Mouse (Mus musculus) spleen, adult 2 months (tissue): ENCODE measurements around the gene Raver1. TPM values are rescaled to one million over a fixed set of nuclear protein-coding genes. Genes with fewer than 3 reads are reported as not detected.

Experiments used
- DNase-seq, 2 experiments: peaks; one replicate each; pipeline versions ENCODE4 v3.0.0 to v3.0.0-alpha.2; 2012 to 2021; ENCODE audit warnings: low spot score in 2 of 2, low read depth in 1 of 2
- H3K27ac ChIP-seq: fragments of 200-500 bp; 2 replicates; pipeline ENCODE4 v1.5.1; 2012; ENCODE audit warnings: low read length, inconsistent platforms; ENCODE audit not compliant: insufficient read depth
- H3K27me3 ChIP-seq: fragments of 200-500 bp; 2 replicates; pipeline ENCODE4 v1.6.1; 2012; ENCODE audit warnings: mild to moderate bottlenecking, moderate library complexity, low read length, inconsistent platforms; ENCODE audit not compliant: control insufficient read depth, insufficient read depth
- H3K36me3 ChIP-seq: fragments of 200-500 bp; 2 replicates; pipeline ENCODE4 v1.6.1; 2012; ENCODE audit warnings: mild to moderate bottlenecking, low read length, inconsistent platforms; ENCODE audit not compliant: control insufficient read depth, insufficient read depth
- H3K4me1 ChIP-seq: fragments of 200-500 bp; 2 replicates; pipeline ENCODE4 v1.6.1; 2011; ENCODE audit warnings: inconsistent platforms; ENCODE audit not compliant: control insufficient read depth, insufficient read depth, insufficient read length
- H3K4me3 ChIP-seq: fragments of 200-500 bp; 2 replicates; pipeline ENCODE4 v1.5.1; 2011; ENCODE audit warnings: mild to moderate bottlenecking, inconsistent platforms; ENCODE audit not compliant: insufficient read depth, insufficient read length; ENCODE audit errors: extremely low read depth
- CTCF ChIP-seq: fragments of 200-500 bp; IDR thresholded peaks from 2 replicates; pipeline ENCODE4 v1.5.1; 2011; ENCODE audit warnings: mild to moderate bottlenecking, inconsistent platforms; ENCODE audit not compliant: insufficient read depth, insufficient read length, insufficient replicate concordance; ENCODE audit errors: extremely low read depth
- POLR2A ChIP-seq: fragments of 200-500 bp; IDR thresholded peaks from 2 replicates; pipeline ENCODE4 v1.6.1; 2011; ENCODE audit warnings: low read depth, low read length, inconsistent platforms
- WGBS: fragments of 180-500 bp; shearing (Covaris S2); methylation state at CpG from one replicate; pipeline ENCODE4 v1.1.7; 2018; 5-methylcytosine and 5-hydroxymethylcytosine counted together
- polyA plus RNA-seq: library from polyadenylated mRNA; depleted of rRNA; stranded (reverse); fragments of >200 nt; gene quantifications from 2 replicates; pipeline ENCODE4 v1.2.3, GENCODE M21; 2012; rRNA removed

Raver1 gene
- polyA plus RNA-seq, 1 experiment: 77.9 TPM

GRCm38 (mm10) chr9:21026849-21027248 is 65.0 kb downstream of the Raver1 start:
- peaks cover 8% of the 10 kb centered on the region; the same call in 1 of the 2 replicates for H3K4me1 ChIP-seq

GRCm38 (mm10) chr9:21025258-21025810 is 66.5 kb downstream of the Raver1 start:
- TF ChIP-seq POLR2A (no peak), CTCF (no peak)
- Histone ChIP-seq H3K4me1 (peaks cover 8% of the 10 kb centered on the region; the same call in 1 of the 2 replicates), H3K27ac (no peak overlapping the region), H3K4me3 (no peak overlapping the region), H3K36me3 (peaks cover 49% of the 10 kb centered on the region), H3K27me3 (no peaks in the 10 kb centered on the region)
- no peak for DNase-seq
- 94% methylated on average over 19 of the region's 19 CpGs for WGBS

More at GRCm38 (mm10) chr9:21026849-21027248, 65.0 kb downstream of the Raver1 start:
- whole genome bisulfite sequencing: 92% methylated on average over 12 of the region's 12 CpGs
- Histone ChIP-seq H3K4me3 (no peak overlapping the region), H3K36me3 (peaks cover 38% of the 10 kb centered on the region), H3K27ac (no peak overlapping the region), H3K27me3 (no peaks in the 10 kb centered on the region)
- TF ChIP-seq CTCF: no peak
- TF ChIP-seq POLR2A: no peak
- no peak for DNase-seq

Other genes with a start within 250 kb of the Raver1 start
- gene A230050P20Rik, start 223.4 kb downstream of the Raver1 start, polyA plus RNA-seq: 82.8 and 108 TPM in 2 replicates
- gene Angptl6, start 212.3 kb downstream of the Raver1 start, polyA plus RNA-seq: 2.7 and 3.8 TPM in 2 replicates
- gene Ppan, start 203.8 kb downstream of the Raver1 start, polyA plus RNA-seq: 116 and 120 TPM in 2 replicates
- gene Eif3g, start 193.4 kb downstream of the Raver1 start, polyA plus RNA-seq: 89.3 and 103 TPM in 2 replicates
- 37.0 and 44.9 TPM in 2 replicates for gene Dnmt1, start 132.1 kb downstream of the Raver1 start, polyA plus RNA-seq
- 3.4 and 3.9 TPM in 2 replicates for gene S1pr2, start 115.2 kb downstream of the Raver1 start, polyA plus RNA-seq
- gene Mrpl4, start 89.3 kb downstream of the Raver1 start, polyA plus RNA-seq: 75.8 and 99.7 TPM in 2 replicates
- gene Icam1, start 76.0 kb downstream of the Raver1 start, polyA plus RNA-seq: 59.7 and 67.4 TPM in 2 replicates
- 8.1 and 9.3 TPM in 2 replicates for gene Icam4, start 62.6 kb downstream of the Raver1 start, polyA plus RNA-seq
- 1.1 and 1.2 TPM in 2 replicates for gene Icam5, start 59.9 kb downstream of the Raver1 start, polyA plus RNA-seq
- gene Zglp1, start 24.9 kb downstream of the Raver1 start, polyA plus RNA-seq: 0.28 and 0.65 TPM in 2 replicates
- 0.19 and 0.32 TPM in 2 replicates for gene Gm49373, start 18.9 kb downstream of the Raver1 start, polyA plus RNA-seq
- gene Fdx1l, start 18.4 kb downstream of the Raver1 start, polyA plus RNA-seq: 38.3 and 59.5 TPM in 2 replicates
- 5.2 and 18.8 TPM in 2 replicates for gene Gm38431, start within 50 bp of the Raver1 start, polyA plus RNA-seq
- 46.1 and 52.2 TPM in 2 replicates for gene Tyk2, start 39.2 kb upstream of the Raver1 start, polyA plus RNA-seq
- gene Cdc37, start 58.0 kb upstream of the Raver1 start, polyA plus RNA-seq: 39.5 and 44.7 TPM in 2 replicates
- gene Pde4a, start 73.7 kb upstream of the Raver1 start, polyA plus RNA-seq: 12.4 and 13.1 TPM in 2 replicates
- 55.4 and 78.4 TPM in 2 replicates for gene Keap1, start 147.4 kb upstream of the Raver1 start, polyA plus RNA-seq
- gene S1pr5, start 156.4 kb upstream of the Raver1 start, polyA plus RNA-seq: 12.2 and 21.3 TPM in 2 replicates
- gene Atg4d, start 173.3 kb upstream of the Raver1 start, polyA plus RNA-seq: 44.8 and 48.4 TPM in 2 replicates
- 40.8 and 43.1 TPM in 2 replicates for gene Kri1, start 196.0 kb upstream of the Raver1 start, polyA plus RNA-seq
- 87.4 and 115 TPM in 2 replicates for gene Cdkn2d, start 199.4 kb upstream of the Raver1 start, polyA plus RNA-seq
- gene Ap1m2, start 220.3 kb upstream of the Raver1 start, polyA plus RNA-seq: 2.0 and 2.5 TPM in 2 replicates
- 166 and 184 TPM in 2 replicates for gene Slc44a2, start 228.7 kb upstream of the Raver1 start, polyA plus RNA-seq